Mouse (Mus musculus) forebrain, embryonic 12.5 days (tissue): ENCODE measurements around the gene Gpr89. TPM values are rescaled to one million over a fixed set of nuclear protein-coding genes. Genes with fewer than 3 reads are reported as not detected.

Source experiments
- ATAC-seq: fragments of 200-750 bp; cut with Nextera tagmentation; 2 replicates; pipeline ENCODE4 v1.8.0; 2017; ENCODE audit warnings: moderate TSS enrichment; ENCODE audit not compliant: low FRiP score
- H3K27ac ChIP-seq: fragments of 300-500 bp; sonication (generic); 2 replicates; pipeline ENCODE4 v1.5.1; 2016; ENCODE audit warnings: mild to moderate bottlenecking
- H3K27me3 ChIP-seq: fragments of 300-500 bp; sonication (generic); 2 replicates; pipeline ENCODE4 v1.6.1; 2016; ENCODE audit warnings: mild to moderate bottlenecking
- H3K36me3 ChIP-seq: fragments of 300-500 bp; sonication (generic); replicated peaks from 2 replicates; pipeline ENCODE4 v1.6.1; 2016; ENCODE audit warnings: mild to moderate bottlenecking
- H3K4me1 ChIP-seq: fragments of 300-500 bp; sonication (generic); 2 replicates; pipeline ENCODE4 v1.6.1; 2016
- H3K4me2 ChIP-seq: fragments of 300-500 bp; sonication (generic); 2 replicates; pipeline ENCODE4 v1.6.1; 2016; ENCODE audit warnings: mild to moderate bottlenecking, moderate library complexity
- H3K4me3 ChIP-seq: fragments of 300-500 bp; sonication (generic); replicated peaks from 2 replicates; pipeline ENCODE4 v1.5.1; 2016; ENCODE audit warnings: mild to moderate bottlenecking
- H3K9ac ChIP-seq: fragments of 300-500 bp; sonication (generic); 2 replicates; pipeline ENCODE4 v1.6.1; 2016; ENCODE audit warnings: mild to moderate bottlenecking
- H3K9me3 ChIP-seq: fragments of 300-500 bp; sonication (generic); 2 replicates; pipeline ENCODE4 v1.6.1; 2016
- WGBS: fragments of 180-500 bp; shearing (Covaris S2); methylation state at CpG from one replicate; pipeline ENCODE4 v1.1.7; 2016; 5-methylcytosine and 5-hydroxymethylcytosine counted together
- polyA plus RNA-seq: library from polyadenylated mRNA; unstranded; fragments of >200 nt; fragmentation: Nextera tagmentation; extraction: Ambion mirVana; gene quantifications from 2 replicates; pipeline ENCODE4 v1.2.1, GENCODE M21; 2016

Gpr89 gene
- 38.2 and 42.8 TPM in 2 replicates for polyA plus RNA-seq

DNA sequence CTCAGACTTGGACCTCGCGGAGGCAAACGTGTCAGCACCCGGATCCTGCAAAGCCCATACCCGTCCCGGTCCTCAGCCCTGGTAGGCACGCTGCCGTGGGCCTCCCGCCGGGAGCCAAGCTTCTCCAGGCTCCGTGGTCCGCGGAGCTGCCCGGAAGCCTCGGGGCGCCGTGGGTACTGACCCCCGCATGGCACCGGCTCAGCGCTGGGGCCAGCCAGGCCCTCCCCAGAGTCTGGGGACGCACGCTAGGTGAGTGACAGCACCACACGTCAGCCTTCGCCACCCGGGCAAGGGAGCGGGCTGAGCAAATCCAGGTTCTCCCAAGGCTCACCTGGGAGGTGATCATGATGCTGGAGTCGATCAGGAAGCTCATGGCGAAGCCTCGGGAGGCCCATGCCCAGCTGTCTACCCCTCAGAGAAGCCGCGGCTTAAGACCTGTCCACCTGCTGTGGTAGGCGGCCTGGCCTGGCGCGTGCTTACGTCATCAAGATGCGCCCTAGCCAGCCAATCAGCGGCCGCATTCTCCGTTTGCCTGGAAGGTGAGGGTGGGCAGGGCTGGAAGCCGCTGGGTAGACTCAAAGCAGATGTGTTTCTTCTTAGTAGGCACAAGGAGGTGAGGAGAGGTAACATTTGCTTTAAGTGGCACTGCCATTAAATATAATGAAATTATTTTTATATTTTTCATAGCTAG, at the start of gene Gpr89:
Gene Gpr89 (minus strand): TSS at position 496 of the 691 bp plus-strand sequence.
- under 1% methylated on average over 40 of the region's 40 CpGs for WGBS
- peak within 1 kb of the TSS; percentile 88 for H3K4me3 ChIP-seq
- no peaks in the 10 kb centered on the region for H3K36me3 ChIP-seq
- peaks cover 14% of the 10 kb centered on the region for H3K27me3 ChIP-seq
- peak within 1 kb of the TSS; percentile 90 for H3K9ac ChIP-seq
- no peaks in the 10 kb centered on the region for H3K9me3 ChIP-seq
- H3K27ac ChIP-seq: no peak within 1 kb of the TSS
- peak; percentile 99 for ATAC-seq
- H3K4me2 ChIP-seq: peak within 1 kb of the TSS; percentile 85
- H3K4me1 ChIP-seq: peaks cover 10% of the 10 kb centered on the region

DNA sequence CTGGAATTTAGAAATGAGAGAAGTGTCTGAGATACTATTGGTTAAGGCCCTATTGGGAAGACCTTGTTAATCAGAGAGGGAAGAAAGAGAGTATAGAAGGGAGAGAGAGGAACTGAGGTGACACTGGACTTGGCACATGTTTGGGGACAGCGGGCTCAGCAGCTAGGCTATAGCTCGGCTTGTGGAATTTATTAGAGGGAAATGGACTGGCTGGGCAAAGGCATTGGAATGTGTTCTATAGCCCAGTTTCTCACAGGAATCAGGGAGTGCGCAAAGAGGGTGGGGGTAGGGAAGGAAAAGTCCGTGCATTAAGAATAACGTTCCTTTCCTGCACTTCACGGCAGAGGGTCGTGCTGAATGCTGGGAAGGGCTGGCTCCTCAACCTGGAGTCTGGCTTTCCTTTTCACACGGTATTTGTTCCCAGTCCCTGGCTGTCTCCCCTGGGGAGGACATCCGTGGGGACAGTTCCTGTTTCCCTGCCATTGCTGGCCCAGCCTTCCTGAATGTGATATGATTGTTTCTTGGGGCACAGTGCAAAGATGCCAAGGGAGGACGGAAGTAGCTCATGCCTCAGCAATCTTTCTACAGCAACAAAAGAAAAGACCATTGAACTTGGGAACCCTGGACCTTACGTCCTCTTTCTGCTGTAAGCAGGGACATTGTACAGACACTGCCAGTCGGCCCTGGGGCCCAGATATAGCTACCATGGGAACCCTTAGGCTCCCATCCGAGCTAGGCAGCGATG, 48.5 kb upstream of the Gpr89 start:
- Histone ChIP-seq H3K27ac (no peak overlapping the region), H3K9me3 (no peaks in the 10 kb centered on the region), H3K4me3 (no peak overlapping the region), H3K9ac (no peak overlapping the region), H3K36me3 (no peaks in the 10 kb centered on the region), H3K4me1 (0 out of 2 replicates have a peak, but pooled peaks cover 4% of the 10 kb centered on the region), H3K27me3 (no peaks in the 10 kb centered on the region), H3K4me2 (no peak overlapping the region)
- ATAC-seq: no peak
- 63% methylated on average over 14 of the region's 14 CpGs for WGBS

DNA sequence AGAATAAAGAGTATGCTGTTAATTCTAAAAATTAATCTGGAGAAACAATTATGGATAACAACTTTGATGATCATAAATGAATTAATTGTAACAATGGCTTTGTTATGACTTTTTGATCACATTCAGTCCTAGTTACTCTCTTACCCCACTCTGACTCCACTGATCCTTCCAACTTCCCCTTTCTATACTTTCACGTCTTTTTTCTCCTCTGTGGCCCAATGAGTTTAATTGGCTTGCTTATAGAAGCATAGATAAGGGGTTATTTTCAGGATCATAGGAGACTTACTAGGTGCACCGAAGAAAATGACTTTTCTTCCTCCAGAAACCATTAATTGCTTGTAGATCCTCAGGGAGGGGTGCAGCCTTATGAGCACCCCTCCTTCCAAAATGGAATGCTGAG, 37.6 kb upstream of the Gpr89 start:
- Histone ChIP-seq H3K4me3 (no peak overlapping the region), H3K27ac (no peak overlapping the region), H3K9ac (no peak overlapping the region), H3K9me3 (no peaks in the 10 kb centered on the region), H3K4me2 (no peak overlapping the region), H3K27me3 (no peaks in the 10 kb centered on the region), H3K36me3 (no peaks in the 10 kb centered on the region), H3K4me1 (peaks cover 10% of the 10 kb centered on the region)
- ATAC-seq: no peak
- WGBS: 93% methylated on average over 2 of the region's 2 CpGs

DNA sequence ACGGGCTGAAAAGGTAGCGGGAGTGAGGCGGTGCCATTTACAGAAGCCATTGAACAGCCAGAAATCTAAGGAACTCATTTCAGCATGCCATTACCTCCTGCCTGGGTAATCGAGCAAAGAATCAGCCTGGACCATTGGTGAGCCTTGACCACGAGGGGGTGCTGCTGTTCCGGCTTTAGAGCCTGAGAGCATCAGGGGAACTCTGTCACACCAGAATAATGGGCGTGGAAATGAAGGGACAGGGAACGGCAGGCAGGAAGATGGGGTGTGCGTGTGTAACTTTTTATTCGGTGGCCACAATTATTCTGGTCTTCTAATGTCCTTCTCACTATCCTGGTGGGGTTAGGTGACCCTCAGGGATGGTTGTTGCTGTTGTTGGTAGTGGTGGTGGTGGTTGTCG, 33.6 kb upstream of the Gpr89 start:
- ATAC-seq: peak; percentile 75
- Histone ChIP-seq H3K9me3 (no peaks in the 10 kb centered on the region), H3K4me2 (peak overlapping the region; percentile 39), H3K4me3 (peak overlapping the region; percentile 23), H3K4me1 (peaks cover 16% of the 10 kb centered on the region), H3K36me3 (no peaks in the 10 kb centered on the region), H3K27ac (no peak overlapping the region), H3K27me3 (no peaks in the 10 kb centered on the region; the same call in 1 of the 2 replicates), H3K9ac (no peak overlapping the region; the same call in 1 of the 2 replicates)
- 10% methylated on average over 11 of the region's 11 CpGs for WGBS

DNA sequence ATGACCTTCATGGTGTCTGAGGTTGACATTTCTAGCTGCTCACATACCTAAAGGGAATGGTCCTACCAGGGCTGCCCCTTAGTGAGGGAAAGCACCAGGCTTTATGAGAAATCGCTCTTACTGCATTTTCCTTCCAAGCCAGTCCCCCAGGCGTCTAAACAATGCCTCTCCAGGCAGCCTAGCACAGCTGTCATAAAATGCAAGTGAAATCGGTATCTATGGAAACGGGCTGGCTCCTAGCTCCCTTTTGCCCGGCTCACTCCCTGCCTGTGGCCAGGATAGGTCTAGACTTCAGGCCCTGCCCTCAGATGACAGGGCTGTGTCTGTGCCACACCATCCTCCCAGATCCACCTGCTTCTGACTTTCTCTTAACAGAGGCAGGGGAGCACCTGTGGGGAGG, 32.5 kb upstream of the Gpr89 start:
- Histone ChIP-seq H3K36me3 (no peaks in the 10 kb centered on the region), H3K27ac (no peak overlapping the region; the same call in 1 of the 2 replicates), H3K4me2 (no peak overlapping the region), H3K27me3 (no peaks in the 10 kb centered on the region; the same call in 1 of the 2 replicates), H3K4me1 (peaks cover 16% of the 10 kb centered on the region), H3K4me3 (no peak overlapping the region), H3K9ac (no peak overlapping the region), H3K9me3 (no peaks in the 10 kb centered on the region)
- ATAC-seq: peak; percentile 67; the same call in 1 of the 2 replicates
- 19% methylated on average over 5 of the region's 5 CpGs for WGBS

DNA sequence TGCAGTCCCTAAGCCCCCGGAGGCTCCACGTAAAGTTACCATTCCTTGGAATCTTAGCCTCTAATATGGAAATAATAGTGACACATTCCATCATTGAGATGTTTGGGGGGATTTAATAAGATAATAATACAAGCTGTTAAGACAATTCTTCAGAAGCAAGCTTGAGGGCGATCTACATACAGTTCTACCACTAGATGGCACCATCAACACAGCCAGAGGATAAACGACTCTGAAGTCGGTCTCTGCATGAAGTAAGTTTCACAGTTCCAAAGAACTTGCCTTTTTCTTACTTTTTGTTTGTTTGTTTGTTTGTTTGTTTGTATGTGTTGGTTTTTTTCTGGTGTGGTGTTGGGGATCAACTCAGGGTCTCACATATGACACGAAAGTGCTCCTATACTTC, 31.1 kb upstream of the Gpr89 start:
- Histone ChIP-seq H3K4me2 (no peak overlapping the region), H3K36me3 (no peaks in the 10 kb centered on the region), H3K4me3 (no peak overlapping the region), H3K9ac (no peak overlapping the region), H3K27ac (no peak overlapping the region), H3K9me3 (no peaks in the 10 kb centered on the region), H3K27me3 (no peaks in the 10 kb centered on the region; the same call in 1 of the 2 replicates), H3K4me1 (peaks cover 21% of the 10 kb centered on the region)
- 9% methylated on average over 6 of the region's 6 CpGs for WGBS
- ATAC-seq: no peak; the same call in 1 of the 2 replicates

DNA sequence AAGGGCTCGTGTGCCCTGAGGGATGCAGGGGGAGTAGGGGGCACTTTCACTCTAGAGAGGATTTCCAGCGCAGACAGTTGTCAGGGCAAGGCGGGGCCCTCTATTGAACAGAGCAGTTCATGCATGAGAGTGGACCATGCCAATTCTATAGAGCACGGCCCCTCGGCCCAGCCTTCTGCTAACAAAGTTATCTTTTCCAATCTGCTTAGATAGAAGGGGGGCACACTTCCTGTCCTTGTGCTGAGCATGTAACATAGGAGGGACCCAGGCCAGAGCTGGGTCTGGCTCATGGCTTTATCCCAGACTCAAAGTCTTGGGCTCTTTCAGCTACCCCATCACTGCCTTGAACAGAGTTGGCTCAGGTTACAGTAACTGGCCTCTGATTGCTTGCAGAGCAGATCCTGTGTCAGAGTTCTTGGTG, 26.1 kb upstream of the Gpr89 start:
- no peak overlapping the region for H3K27ac ChIP-seq
- peak overlapping the region; percentile 28; the same call in 1 of the 2 replicates for H3K4me2 ChIP-seq
- no peak overlapping the region for H3K9ac ChIP-seq
- no peaks in the 10 kb centered on the region for H3K9me3 ChIP-seq
- WGBS: 14% methylated on average over 5 of the region's 5 CpGs
- H3K4me1 ChIP-seq: peaks cover 14% of the 10 kb centered on the region
- 0 out of 2 replicates have a peak, but pooled peaks have one; percentile 63 for ATAC-seq
- no peaks in the 10 kb centered on the region for H3K36me3 ChIP-seq
- no peak overlapping the region for H3K4me3 ChIP-seq
- no peaks in the 10 kb centered on the region; the same call in 1 of the 2 replicates for H3K27me3 ChIP-seq

DNA sequence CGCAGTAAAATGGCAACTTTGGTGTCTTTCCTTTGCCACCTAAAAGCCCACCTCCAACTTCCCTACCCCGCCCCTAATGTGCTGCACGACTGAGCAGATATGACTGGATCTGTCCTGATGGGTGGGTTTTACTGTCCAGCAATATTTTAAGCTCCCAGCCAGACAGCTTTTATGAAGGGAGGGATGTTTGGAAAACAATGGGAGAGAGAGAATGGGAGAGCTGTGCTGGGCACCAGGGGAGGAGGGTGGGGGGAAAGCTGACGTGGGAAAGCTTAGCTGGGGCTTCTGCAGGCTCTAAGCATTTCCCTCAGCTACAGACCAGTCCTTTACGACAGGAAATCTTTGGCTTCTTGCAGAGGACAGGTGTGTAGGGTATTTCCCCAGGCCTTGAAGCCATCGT, 20.8 kb upstream of the Gpr89 start, which contains the start of gene Gja8:
Gene Gja8 (minus strand): TSS at position 101 of the 400 bp plus-strand sequence.
- no peak for ATAC-seq
- Histone ChIP-seq H3K27ac (no peak within 1 kb of the TSS), H3K9ac (no peak within 1 kb of the TSS), H3K4me2 (no peak within 1 kb of the TSS), H3K4me1 (peaks cover 5% of the 10 kb centered on the region), H3K4me3 (no peak within 1 kb of the TSS), H3K36me3 (no peaks in the 10 kb centered on the region), H3K27me3 (no peaks in the 10 kb centered on the region), H3K9me3 (no peaks in the 10 kb centered on the region)
- 74% methylated on average over 6 of the region's 6 CpGs for WGBS

DNA sequence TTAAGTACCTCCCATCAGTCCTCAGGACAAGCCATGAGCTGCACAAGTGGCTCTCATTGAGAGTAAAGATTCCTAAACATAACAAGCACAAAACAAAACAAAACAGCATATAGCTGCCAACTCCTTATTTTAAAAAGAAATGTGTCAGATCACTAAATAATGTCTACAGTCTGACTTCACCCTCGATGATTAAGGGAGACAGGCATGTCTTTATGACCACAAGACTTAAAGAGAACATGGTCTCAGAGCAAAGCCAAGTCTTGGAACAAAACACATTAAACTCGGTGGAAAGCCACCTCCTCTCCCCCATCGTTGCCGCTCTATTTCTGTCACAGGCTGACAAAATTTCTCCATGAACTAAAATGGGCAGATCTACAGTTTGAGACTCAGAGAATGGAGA, 19.5 kb upstream of the Gpr89 start:
- no peak overlapping the region for H3K27ac ChIP-seq

DNA sequence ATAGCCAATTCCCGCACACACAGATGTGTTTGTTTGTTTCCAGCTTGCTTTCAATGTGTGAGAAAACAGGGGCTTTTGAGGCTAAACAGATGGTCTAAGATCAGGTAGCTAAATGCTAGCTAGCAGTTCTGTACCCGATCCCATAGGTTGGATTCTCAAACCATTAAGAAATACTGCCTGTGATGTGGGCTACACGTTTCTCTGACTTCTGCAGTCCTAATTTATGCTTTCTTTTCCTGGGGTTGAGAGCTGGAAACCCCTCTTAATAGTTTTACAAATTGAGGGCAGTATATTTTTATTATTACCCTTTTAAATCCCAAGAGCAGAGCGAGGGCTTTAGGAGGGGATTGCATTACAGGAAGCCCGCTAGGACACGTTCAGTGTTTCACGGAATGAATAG, 15.8 kb upstream of the Gpr89 start:
- Histone ChIP-seq H3K4me3 (no peak overlapping the region), H3K36me3 (no peaks in the 10 kb centered on the region), H3K4me1 (no peaks in the 10 kb centered on the region), H3K27ac (no peak overlapping the region), H3K27me3 (no peaks in the 10 kb centered on the region), H3K4me2 (no peak overlapping the region), H3K9ac (no peak overlapping the region), H3K9me3 (no peaks in the 10 kb centered on the region)
- WGBS: 79% methylated on average over 7 of the region's 7 CpGs
- ATAC-seq: no peak

More for the DNA sequence above, 19.5 kb upstream of the Gpr89 start:
- H3K27me3 ChIP-seq: no peaks in the 10 kb centered on the region
- H3K9me3 ChIP-seq: no peaks in the 10 kb centered on the region
- H3K4me2 ChIP-seq: no peak overlapping the region
- no peaks in the 10 kb centered on the region for H3K4me1 ChIP-seq
- no peak overlapping the region for H3K4me3 ChIP-seq
- H3K9ac ChIP-seq: no peak overlapping the region
- ATAC-seq: no peak
- WGBS: 84% methylated on average over 4 of the region's 4 CpGs
- no peaks in the 10 kb centered on the region for H3K36me3 ChIP-seq

DNA sequence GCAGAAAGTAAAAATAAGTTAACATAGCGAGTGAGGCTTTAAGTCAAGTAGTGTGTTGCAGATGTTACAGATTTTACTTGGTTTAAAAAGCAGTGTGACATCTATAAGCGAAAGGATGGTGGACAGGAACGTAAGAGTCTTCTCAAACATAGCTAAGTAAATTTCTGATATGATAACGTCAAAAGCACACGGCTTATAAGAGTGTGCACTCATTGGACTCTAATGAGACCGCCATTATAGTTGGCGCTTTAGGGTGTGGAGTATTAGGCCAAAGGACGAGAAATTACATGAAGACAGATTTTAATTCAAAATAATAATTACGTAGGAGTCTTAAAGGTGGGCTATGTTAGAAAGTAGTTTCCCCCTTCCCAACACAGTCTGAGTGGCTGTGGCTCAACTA, 446 bp upstream of the Gpr89 start:
- Histone ChIP-seq H3K9me3 (no peaks in the 10 kb centered on the region), H3K36me3 (no peaks in the 10 kb centered on the region), H3K9ac (0 out of 2 replicates have a peak overlapping the region, but pooled peaks have one; percentile 33), H3K4me1 (peaks cover 10% of the 10 kb centered on the region), H3K4me2 (peak overlapping the region; percentile 85), H3K27me3 (peaks cover 14% of the 10 kb centered on the region), H3K27ac (no peak overlapping the region), H3K4me3 (peak overlapping the region; percentile 88)
- ATAC-seq: peak; percentile 40
- WGBS: 47% methylated on average over 9 of the region's 9 CpGs

DNA sequence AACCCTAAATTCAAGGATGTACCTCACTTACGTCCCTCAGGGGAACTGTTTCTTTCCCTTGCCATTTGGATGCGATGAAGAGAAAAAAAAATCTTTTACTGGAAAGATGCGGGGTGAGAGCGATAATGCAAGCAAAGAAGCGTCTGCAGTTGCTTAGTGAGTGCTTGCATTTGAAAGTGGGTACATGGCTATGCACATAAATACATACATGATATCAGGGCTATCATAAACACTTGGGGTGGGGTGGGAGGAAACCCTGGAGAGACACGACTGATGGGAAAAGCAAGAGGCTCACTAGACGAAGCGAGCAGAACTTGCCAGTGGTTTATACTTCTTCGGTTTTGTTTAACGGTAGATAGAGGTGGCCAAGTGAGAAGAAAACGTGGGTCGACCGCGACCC, 753 bp downstream of the Gpr89 start, which contains the start of gene Gja5:
Gene Gja5 (plus strand): TSS at position 301 of the 400 bp plus-strand sequence.
- H3K36me3 ChIP-seq: no peaks in the 10 kb centered on the region
- peak within 1 kb of the TSS; percentile 85 for H3K4me2 ChIP-seq
- H3K9me3 ChIP-seq: no peaks in the 10 kb centered on the region
- no peak within 1 kb of the TSS for H3K27ac ChIP-seq
- ATAC-seq: no peak
- 14% methylated on average over 14 of the region's 14 CpGs for WGBS
- H3K4me1 ChIP-seq: peaks cover 10% of the 10 kb centered on the region
- H3K4me3 ChIP-seq: peak within 1 kb of the TSS; percentile 88
- H3K27me3 ChIP-seq: peaks cover 14% of the 10 kb centered on the region
- H3K9ac ChIP-seq: peak within 1 kb of the TSS; percentile 90
